Mouse (Mus musculus): ENCODE measurements around the gene Thsd1. TPM values are rescaled to one million over a fixed set of nuclear protein-coding genes. Genes with fewer than 3 reads are reported as not detected.
"Not testable (repeated sequence)": the region's sequence is repeated elsewhere in the genome, so short reads cannot be mapped to it uniquely, and the experiment has no call there.

Gene Thsd1
- polyA plus RNA-seq, 1 experiment = 5.8 TPM

DNA sequence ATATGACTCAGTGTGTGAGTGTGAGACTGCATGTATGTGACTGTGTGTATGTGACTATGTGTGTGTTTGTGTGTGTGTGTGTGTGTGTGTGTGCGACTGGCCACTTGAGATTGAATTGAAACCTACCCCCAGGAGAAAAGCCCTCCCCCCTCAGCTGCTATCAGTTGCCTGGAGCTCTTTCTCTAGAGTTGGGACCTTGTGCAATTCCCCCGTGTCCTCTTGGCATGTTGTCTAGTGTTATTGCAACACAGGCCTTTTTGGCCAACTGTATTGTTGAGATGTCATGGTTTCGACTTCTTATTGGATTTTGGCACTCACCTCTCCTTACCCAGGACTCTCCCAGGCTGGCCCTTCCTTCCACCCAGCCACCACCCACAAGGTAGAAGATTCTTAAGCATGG is 35.2 kb downstream of the Thsd1 start:
- no peak for DNase-seq (ENCODE audit: extremely low spot score in 1 of 2, low spot score in 1 of 2)

DNA sequence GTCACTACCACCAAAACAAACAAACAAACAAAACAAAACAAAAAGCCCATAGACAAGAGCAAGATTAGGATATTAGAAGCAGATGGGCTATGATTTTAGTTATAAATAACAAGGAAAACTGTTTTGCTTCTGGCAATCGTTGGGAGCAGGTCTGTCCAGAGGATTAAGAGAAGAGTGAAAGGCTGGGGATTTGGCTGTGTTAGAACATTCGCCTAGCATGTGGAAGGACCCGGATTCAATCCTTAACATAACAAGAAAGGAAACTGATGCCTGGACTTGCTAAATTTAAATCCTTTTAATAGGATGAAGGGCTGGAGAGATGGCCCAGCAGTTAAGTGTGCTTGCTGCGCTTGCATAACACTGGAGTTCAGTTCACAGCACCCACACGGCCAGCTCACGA is 37.2 kb downstream of the Thsd1 start:
- no peak for DNase-seq (ENCODE audit: extremely low spot score in 1 of 2, low spot score in 1 of 2)

DNA sequence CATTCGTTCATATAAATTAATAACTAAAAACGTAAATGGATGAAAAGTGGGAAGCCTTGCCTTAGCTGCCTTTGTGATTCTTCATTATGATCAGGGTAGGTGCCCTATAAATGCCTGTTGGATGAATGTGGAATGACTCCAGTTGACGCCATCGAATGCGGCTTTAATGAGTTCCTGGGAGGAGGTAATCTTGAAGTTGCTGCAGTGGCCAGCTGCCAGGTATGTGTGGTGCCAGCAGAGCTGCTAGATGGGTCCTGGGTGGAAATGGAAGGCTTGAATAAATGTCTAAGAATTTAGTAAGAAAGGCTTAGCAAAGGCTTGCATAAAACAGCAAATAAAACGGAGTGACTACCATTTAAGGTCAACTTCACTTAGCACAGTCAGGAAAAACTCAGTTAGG is 37.7 kb downstream of the Thsd1 start:
- no peak for DNase-seq (ENCODE audit: extremely low spot score in 1 of 2, low spot score in 1 of 2)

DNA sequence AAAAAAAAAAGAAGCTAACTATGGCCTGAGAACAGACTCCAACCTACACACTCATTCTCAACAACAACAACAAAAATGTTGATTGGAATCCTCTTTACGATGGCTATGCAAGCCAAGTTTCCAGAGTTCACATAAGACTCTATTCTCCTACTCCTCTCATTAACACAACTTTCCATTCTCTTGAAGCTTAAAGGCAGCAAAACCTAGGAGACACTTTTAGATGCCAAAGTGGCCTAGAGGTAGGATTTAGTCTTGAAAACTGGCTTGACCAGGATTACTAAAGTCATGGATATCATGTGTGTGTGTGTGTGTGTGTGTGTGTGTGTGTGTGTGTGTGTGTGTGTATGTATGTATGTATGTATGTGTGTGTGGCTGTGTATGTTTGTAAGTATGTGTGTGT is 38.1 kb downstream of the Thsd1 start:
- DNase-seq (ENCODE audit: extremely low spot score in 1 of 2, low spot score in 1 of 2) = no peak

DNA sequence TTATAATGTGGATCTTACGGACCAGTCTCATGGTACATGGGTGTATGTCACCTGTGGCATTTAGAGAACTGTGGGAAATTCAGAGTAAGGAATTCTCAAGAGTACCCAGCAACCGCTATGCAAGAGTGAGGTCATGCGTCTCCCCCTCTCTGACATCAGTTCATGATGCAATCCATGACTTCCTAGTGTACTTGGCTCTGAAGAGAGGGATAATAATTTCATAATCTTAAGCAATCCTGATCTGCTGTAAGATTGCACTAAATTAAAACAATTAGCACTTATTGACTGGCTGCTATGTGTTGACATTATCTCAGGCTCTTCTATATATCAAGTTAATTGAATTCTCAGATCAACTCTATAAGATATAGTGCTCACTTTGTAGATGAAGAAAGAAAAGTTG is 39.7 kb downstream of the Thsd1 start:
- DNase-seq (ENCODE audit: extremely low spot score in 1 of 2, low spot score in 1 of 2) = no peak

DNA sequence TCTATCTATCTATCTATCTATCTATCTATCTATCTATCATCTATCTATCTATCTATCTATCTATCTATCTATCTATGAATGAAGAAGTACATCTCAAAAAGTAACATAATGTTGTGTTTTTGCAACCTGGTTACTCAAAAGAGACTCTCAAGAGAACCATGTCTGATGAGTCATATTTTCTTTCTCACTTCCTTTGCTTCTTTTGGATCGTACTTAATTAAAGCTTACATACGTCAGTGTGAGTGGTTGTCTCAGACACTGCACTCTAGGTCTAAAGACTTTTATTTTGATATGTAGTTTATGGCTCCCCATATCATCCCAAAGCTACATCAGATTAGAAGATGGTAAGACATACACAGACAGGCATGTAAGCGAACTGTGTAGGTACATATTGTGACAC is 46.0 kb downstream of the Thsd1 start:
- no peak for DNase-seq (ENCODE audit: extremely low spot score in 1 of 2, low spot score in 1 of 2)

DNA sequence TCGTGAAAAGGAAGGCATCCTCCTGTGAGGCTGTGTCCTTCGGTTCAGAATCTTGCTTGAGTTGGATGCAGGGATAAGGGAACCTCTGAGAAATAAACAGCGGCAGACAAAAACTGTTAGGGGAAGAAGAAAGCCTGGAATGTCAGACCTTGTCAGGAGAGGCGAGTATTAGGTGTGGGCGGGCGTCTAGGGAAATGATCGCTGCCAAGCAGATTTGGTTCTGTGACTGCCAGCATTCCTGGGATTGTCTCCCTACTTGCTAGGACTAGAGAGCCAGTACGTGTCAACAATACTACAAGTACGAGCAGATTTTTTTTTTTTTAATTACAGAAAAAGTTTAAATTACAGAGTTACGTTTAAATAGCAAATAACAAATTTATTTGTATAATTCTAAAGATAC is 47.5 kb downstream of the Thsd1 start:
- no peak for DNase-seq (ENCODE audit: extremely low spot score in 1 of 2, low spot score in 1 of 2)

DNA sequence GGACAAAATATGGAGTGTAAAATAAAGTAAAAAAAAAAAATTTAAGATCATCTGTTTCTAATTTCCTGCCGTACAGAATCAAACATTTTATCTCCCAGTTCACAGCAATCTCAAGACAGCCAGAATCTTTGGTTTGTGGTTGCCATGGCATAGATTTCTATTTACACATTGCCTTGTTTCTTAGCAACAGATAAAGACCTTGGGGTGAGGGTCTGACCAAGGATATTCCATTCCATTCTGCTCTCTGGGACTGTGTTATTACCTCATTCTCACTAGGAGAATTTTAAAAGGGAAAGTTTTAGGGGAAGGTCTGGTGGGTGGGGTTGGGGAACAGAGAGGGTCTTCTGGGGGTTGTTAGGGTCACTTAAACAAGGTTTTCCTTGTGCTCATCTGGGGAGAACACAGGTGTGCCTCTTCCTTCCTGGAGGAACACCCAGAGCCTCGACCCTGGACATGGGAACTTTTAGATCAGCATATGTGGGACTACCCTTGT is 55.9 kb downstream of the Thsd1 start, which contains the start of gene Tpte:
TSS of gene Tpte (plus strand) at position 443 of the 493 bp plus-strand sequence.
- no peak for DNase-seq (ENCODE audit: extremely low spot score in 1 of 2, low spot score in 1 of 2)

DNA sequence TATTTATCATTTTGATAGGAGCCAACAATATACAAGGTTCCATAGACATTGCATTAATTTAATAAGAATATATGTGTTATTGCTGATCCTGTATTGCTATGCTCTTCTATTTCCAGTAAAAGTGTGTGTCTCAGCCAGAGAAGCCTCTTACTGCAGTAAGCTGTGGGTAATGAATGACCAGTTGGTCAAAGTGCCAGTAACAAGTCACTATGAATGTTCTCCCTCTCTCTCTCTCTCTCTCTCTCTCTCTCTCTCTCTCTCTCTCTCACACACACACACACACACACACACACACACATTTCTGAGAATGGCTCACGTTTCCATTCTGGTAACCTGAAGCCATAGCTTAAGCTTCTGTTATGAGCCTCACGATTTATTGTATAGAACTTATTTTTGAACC is 75.2 kb downstream of the Thsd1 start:
- DNase-seq (ENCODE audit: extremely low spot score in 1 of 2, low spot score in 1 of 2) = no peak

DNA sequence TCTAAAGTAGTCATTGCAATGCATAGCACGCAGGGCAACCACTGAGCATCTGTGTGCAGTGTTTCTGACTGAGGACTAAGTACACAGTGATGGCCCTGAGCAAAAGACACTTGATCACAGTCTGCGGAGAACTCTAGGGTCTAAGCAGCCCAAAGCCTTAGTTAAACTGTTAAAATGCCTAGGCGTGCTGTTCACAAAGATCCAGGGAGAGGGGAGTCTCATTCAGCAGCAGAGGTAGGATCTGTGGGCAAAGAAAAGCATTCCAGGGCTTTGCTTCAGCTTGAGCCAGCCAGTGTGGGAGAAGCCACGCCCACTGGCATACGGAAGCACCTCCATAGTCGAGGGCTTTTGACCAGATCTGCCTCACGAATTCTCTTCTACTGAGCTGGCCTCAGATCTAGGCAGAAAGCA is 75.8 kb downstream of the Thsd1 start:
- no peak for DNase-seq (ENCODE audit: extremely low spot score in 1 of 2, low spot score in 1 of 2)

DNA sequence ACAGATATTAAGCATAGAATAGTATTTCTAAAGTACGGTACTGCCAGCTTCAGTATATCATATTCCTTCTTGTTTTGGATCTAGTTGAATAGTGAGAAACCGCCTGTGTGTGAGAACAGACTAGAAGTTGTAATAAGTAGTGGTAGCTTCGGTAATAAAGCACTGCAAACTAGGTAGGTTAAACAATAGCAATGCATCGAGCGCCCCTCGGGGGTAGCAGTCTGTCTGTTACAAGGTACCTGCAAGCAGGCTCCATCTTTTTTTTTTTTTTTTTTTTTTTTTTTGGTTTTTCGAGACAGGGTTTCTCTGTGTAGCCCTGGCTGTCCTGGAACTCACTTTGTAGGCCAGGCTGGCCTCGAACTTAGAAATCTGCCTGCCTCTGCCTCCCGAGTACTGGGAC is 76.9 kb downstream of the Thsd1 start:
- not testable (repeated sequence) for DNase-seq (ENCODE audit: extremely low spot score in 1 of 2, low spot score in 1 of 2)

DNA sequence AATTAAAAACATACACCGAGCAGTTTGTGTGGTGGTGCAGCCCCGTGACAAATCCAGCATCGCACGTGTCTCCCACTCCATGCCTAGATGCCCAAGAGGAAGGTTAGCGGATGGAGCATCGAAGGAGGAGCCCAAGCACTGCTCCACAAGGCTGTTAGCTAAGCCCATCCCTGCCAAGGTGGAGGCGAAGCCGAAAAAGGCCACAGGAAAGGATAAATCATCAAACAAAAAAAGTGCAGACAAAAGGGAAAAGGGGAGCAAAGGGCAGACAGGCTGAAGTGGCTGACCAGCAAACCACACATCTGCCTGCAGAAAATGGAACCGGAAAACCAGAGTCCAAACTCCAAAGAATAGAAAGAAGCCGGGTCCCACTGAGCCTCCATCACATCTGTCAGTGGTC is 79.9 kb downstream of the Thsd1 start:
- no peak for DNase-seq (ENCODE audit: extremely low spot score in 1 of 2, low spot score in 1 of 2)

Other genes starting within 250 kb of the Thsd1 start
- 1.5 and 1.9 TPM in 2 replicates for gene Atp7b, start 167.0 kb upstream of the Thsd1 start, polyA plus RNA-seq (2012; rRNA removed)
- gene Alg11, start 166.6 kb upstream of the Thsd1 start, polyA plus RNA-seq (2012; rRNA removed) = 11.4 and 12.8 TPM in 2 replicates
- gene Nek5, start 102.3 kb upstream of the Thsd1 start, polyA plus RNA-seq (2012; rRNA removed) = 0.13 and 0.32 TPM in 2 replicates
- 3.8 and 4.4 TPM in 2 replicates for gene Nek3, start 60.9 kb upstream of the Thsd1 start, polyA plus RNA-seq (2012; rRNA removed)
- 1.2 and 1.5 TPM in 2 replicates for gene Ckap2, start 41.5 kb upstream of the Thsd1 start, polyA plus RNA-seq (2012; rRNA removed)
- gene Vps36, start 34.5 kb upstream of the Thsd1 start, polyA plus RNA-seq (2012; rRNA removed) = 15.1 and 16.5 TPM in 2 replicates
- not detected in 2 replicates for gene Tpte, start 56.1 kb downstream of the Thsd1 start, polyA plus RNA-seq (2012; rRNA removed)
- 9.9 and 10.1 TPM in 2 replicates for gene Slc25a15, start 171.3 kb downstream of the Thsd1 start, polyA plus RNA-seq (2012; rRNA removed)
- gene Mrps31, start 184.0 kb downstream of the Thsd1 start, polyA plus RNA-seq (2012; rRNA removed) = 15.5 and 19.7 TPM in 2 replicates

All from frontal cortex, adult 2 months (tissue).